Mouse (Mus musculus): Measurements from ENCODE around the gene Fam189a2. TPM values are rescaled to one million over a fixed set of nuclear protein-coding genes. Genes with fewer than 3 reads are reported as not detected.

Fam189a2 gene
- polyA plus RNA-seq, 1 experiment from 2014 or later: 2.3 TPM

GRCm38 (mm10) chr19:24020736-24021135 lies 10.1 kb downstream of the Fam189a2 start:
- Histone ChIP-seq H3K36me3 (ENCODE audit: control insufficient read depth, insufficient read depth, low read length) (no peaks in the 10 kb centered on the region), H3K27me3 (ENCODE audit: control insufficient read depth, insufficient read depth, low read depth, low read length) (no peaks in the 10 kb centered on the region), H3K9ac (ENCODE audit: low read depth, low read length) (no peak overlapping the region), H3K27ac (ENCODE audit: low read length) (no peak overlapping the region), H3K4me1 (ENCODE audit: control insufficient read depth, insufficient read depth, low read length) (peaks cover 18% of the 10 kb centered on the region), H3K4me2 (ENCODE audit: low read length) (no peak overlapping the region), H3K4me3 (ENCODE audit: low read depth, low read length) (no peak overlapping the region), H3K9me3 (replicated peaks; ENCODE audit: control insufficient read depth, low read length, poor library complexity, severe bottlenecking) (no peaks in the 10 kb centered on the region)
- ATAC-seq: no peak
- 88% methylated on average over 3 of the region's 3 CpGs for WGBS

GRCm38 (mm10) chr19:24019609-24020008 lies 11.2 kb downstream of the Fam189a2 start:
- 89% methylated on average over 9 of the region's 9 CpGs for WGBS

GRCm38 (mm10) chr19:24018396-24018795 lies 12.4 kb downstream of the Fam189a2 start:
- Histone ChIP-seq H3K27ac (ENCODE audit: low read length) (no peak overlapping the region), H3K9ac (ENCODE audit: low read depth, low read length) (no peak overlapping the region), H3K4me1 (ENCODE audit: control insufficient read depth, insufficient read depth, low read length) (peaks cover 13% of the 10 kb centered on the region), H3K9me3 (replicated peaks; ENCODE audit: control insufficient read depth, low read length, poor library complexity, severe bottlenecking) (no peaks in the 10 kb centered on the region), H3K36me3 (ENCODE audit: control insufficient read depth, insufficient read depth, low read length) (no peaks in the 10 kb centered on the region), H3K27me3 (ENCODE audit: control insufficient read depth, insufficient read depth, low read depth, low read length) (no peaks in the 10 kb centered on the region), H3K4me2 (ENCODE audit: low read length) (no peak overlapping the region), H3K4me3 (ENCODE audit: low read depth, low read length) (no peak overlapping the region)
- WGBS: 89% methylated on average over 3 of the region's 3 CpGs
- no peak for ATAC-seq

More at GRCm38 (mm10) chr19:24019609-24020008, 11.2 kb downstream of the Fam189a2 start:
- no peaks in the 10 kb centered on the region for H3K9me3 ChIP-seq (replicated peaks; ENCODE audit: control insufficient read depth, low read length, poor library complexity, severe bottlenecking)
- no peak for ATAC-seq
- no peak overlapping the region for H3K27ac ChIP-seq (ENCODE audit: low read length)
- peaks cover 16% of the 10 kb centered on the region for H3K4me1 ChIP-seq (ENCODE audit: control insufficient read depth, insufficient read depth, low read length)
- no peaks in the 10 kb centered on the region for H3K36me3 ChIP-seq (ENCODE audit: control insufficient read depth, insufficient read depth, low read length)
- no peaks in the 10 kb centered on the region for H3K27me3 ChIP-seq (ENCODE audit: control insufficient read depth, insufficient read depth, low read depth, low read length)
- no peak overlapping the region for H3K4me2 ChIP-seq (ENCODE audit: low read length)
- H3K4me3 ChIP-seq (ENCODE audit: low read depth, low read length): no peak overlapping the region
- H3K9ac ChIP-seq (ENCODE audit: low read depth, low read length): no peak overlapping the region

- H3K4me2 ChIP-seq (ENCODE audit: low read length): no peak overlapping the region
- no peak overlapping the region for H3K27ac ChIP-seq (ENCODE audit: low read length)
- H3K4me3 ChIP-seq (ENCODE audit: low read depth, low read length): no peak overlapping the region
- peaks cover 3% of the 10 kb centered on the region; the same call in 1 of the 2 replicates for H3K9me3 ChIP-seq (replicated peaks; ENCODE audit: control insufficient read depth, low read length, poor library complexity, severe bottlenecking)
- H3K9ac ChIP-seq (ENCODE audit: low read depth, low read length): no peak overlapping the region
- ATAC-seq: no peak
- H3K27me3 ChIP-seq (ENCODE audit: control insufficient read depth, insufficient read depth, low read depth, low read length): no peaks in the 10 kb centered on the region
- H3K4me1 ChIP-seq (ENCODE audit: control insufficient read depth, insufficient read depth, low read length): peaks cover 13% of the 10 kb centered on the region
- H3K36me3 ChIP-seq (ENCODE audit: control insufficient read depth, insufficient read depth, low read length): no peaks in the 10 kb centered on the region
- WGBS: 51% methylated on average over 3 of the region's 3 CpGs
Observed at GRCm38 (mm10) chr19:24017892-24018291, 12.9 kb downstream of the Fam189a2 start.

DNA sequence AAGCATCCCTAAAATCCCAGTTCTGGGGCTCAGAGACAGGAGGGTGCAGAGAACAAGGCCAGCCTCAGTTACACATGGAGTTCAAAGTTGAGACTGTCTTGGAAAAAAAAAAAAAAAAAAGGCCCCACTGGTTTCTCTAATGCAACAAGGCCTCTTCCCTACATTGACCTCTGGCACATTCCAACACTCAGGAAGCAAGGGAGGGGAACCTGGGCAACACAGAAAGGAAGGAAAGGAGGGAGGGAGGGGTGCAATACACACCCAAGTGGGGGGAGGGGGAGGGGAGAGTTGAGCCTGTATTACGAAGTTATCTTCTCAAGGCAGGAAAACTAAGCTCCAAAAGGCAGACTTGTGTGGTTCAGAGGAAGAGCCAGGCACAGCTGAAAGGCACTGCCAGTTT lies 13.4 kb downstream of the Fam189a2 start:
- no peak overlapping the region for H3K4me3 ChIP-seq (ENCODE audit: low read depth, low read length)
- H3K27me3 ChIP-seq (ENCODE audit: control insufficient read depth, insufficient read depth, low read depth, low read length): no peaks in the 10 kb centered on the region
- no peak overlapping the region for H3K9ac ChIP-seq (ENCODE audit: low read depth, low read length)
- peaks cover 4% of the 10 kb centered on the region; the same call in 1 of the 2 replicates for H3K9me3 ChIP-seq (replicated peaks; ENCODE audit: control insufficient read depth, low read length, poor library complexity, severe bottlenecking)
- no peak for ATAC-seq
- peaks cover 13% of the 10 kb centered on the region for H3K4me1 ChIP-seq (ENCODE audit: control insufficient read depth, insufficient read depth, low read length)
- 29% methylated on average over 1 of the region's 1 CpGs for WGBS
- H3K27ac ChIP-seq (ENCODE audit: low read length): peak overlapping the region; percentile 66
- H3K36me3 ChIP-seq (ENCODE audit: control insufficient read depth, insufficient read depth, low read length): no peaks in the 10 kb centered on the region
- no peak overlapping the region for H3K4me2 ChIP-seq (ENCODE audit: low read length)

- Histone ChIP-seq H3K4me2 (ENCODE audit: low read length) (no peak overlapping the region), H3K4me3 (ENCODE audit: low read depth, low read length) (no peak overlapping the region), H3K36me3 (ENCODE audit: control insufficient read depth, insufficient read depth, low read length) (no peaks in the 10 kb centered on the region), H3K9me3 (replicated peaks; ENCODE audit: control insufficient read depth, low read length, poor library complexity, severe bottlenecking) (peaks cover 6% of the 10 kb centered on the region; the same call in 1 of the 2 replicates), H3K4me1 (ENCODE audit: control insufficient read depth, insufficient read depth, low read length) (peaks cover 13% of the 10 kb centered on the region), H3K27ac (ENCODE audit: low read length) (peak overlapping the region; percentile 66), H3K27me3 (ENCODE audit: control insufficient read depth, insufficient read depth, low read depth, low read length) (no peaks in the 10 kb centered on the region), H3K9ac (ENCODE audit: low read depth, low read length) (no peak overlapping the region)
- ATAC-seq: peak; percentile 74
- WGBS: 7% methylated on average over 3 of the region's 3 CpGs
Observed at GRCm38 (mm10) chr19:24016706-24017386, 14.0 kb downstream of the Fam189a2 start.

DNA sequence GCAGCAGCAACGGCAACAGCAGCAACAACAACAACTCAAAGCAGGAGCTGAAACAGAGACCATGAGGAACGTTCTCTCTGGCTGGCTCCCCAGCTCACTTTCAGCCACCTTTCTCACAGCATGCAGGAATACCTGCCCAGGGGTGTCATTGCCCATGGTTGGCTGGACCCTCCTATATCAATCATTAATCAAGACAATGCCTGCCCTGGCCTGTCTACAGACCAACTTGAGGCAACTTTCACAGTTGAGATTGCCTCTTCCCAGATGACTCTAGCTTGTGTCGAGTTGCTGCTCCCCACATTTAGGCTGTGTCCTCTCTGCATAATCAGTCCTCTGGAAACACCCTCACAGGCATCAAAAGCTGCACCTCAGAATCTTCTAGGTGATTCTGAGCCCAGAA lies 17.6 kb downstream of the Fam189a2 start:
- H3K4me2 ChIP-seq (ENCODE audit: low read length): no peak overlapping the region
- no peak overlapping the region for H3K9ac ChIP-seq (ENCODE audit: low read depth, low read length)
- WGBS: 94% methylated on average over 3 of the region's 3 CpGs
- no peak for ATAC-seq
- no peaks in the 10 kb centered on the region for H3K27me3 ChIP-seq (ENCODE audit: control insufficient read depth, insufficient read depth, low read depth, low read length)
- no peaks in the 10 kb centered on the region for H3K36me3 ChIP-seq (ENCODE audit: control insufficient read depth, insufficient read depth, low read length)
- peaks cover 13% of the 10 kb centered on the region for H3K4me1 ChIP-seq (ENCODE audit: control insufficient read depth, insufficient read depth, low read length)
- H3K4me3 ChIP-seq (ENCODE audit: low read depth, low read length): no peak overlapping the region
- H3K27ac ChIP-seq (ENCODE audit: low read length): no peak overlapping the region
- H3K9me3 ChIP-seq (replicated peaks; ENCODE audit: control insufficient read depth, low read length, poor library complexity, severe bottlenecking): peaks cover 11% of the 10 kb centered on the region; the same call in 1 of the 2 replicates

DNA sequence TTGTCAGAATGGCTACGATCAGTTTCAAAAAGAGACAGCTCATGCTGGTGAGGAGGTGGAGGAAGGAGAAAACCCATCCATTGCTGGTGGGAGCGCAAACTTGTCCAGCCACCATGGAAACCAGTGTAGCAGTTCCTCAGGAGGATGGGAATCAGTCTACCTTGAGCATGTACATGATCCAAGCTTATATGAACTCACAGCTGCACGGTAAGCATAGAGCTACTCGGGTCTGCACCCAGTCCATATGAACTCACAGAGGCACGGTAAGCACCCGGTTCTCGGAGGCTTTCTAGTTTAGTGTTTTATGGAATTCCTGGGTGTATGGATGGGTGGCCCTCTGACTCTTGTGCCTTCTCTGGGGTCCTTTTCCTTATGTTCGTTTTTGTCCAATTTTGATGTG lies 18.3 kb downstream of the Fam189a2 start:
- H3K4me2 ChIP-seq (ENCODE audit: low read length): no peak overlapping the region
- peaks cover 8% of the 10 kb centered on the region for H3K4me1 ChIP-seq (ENCODE audit: control insufficient read depth, insufficient read depth, low read length)
- ATAC-seq: no peak
- H3K27ac ChIP-seq (ENCODE audit: low read length): no peak overlapping the region
- H3K27me3 ChIP-seq (ENCODE audit: control insufficient read depth, insufficient read depth, low read depth, low read length): no peaks in the 10 kb centered on the region
- peaks cover 11% of the 10 kb centered on the region; the same call in 1 of the 2 replicates for H3K9me3 ChIP-seq (replicated peaks; ENCODE audit: control insufficient read depth, low read length, poor library complexity, severe bottlenecking)
- no peak overlapping the region for H3K9ac ChIP-seq (ENCODE audit: low read depth, low read length)
- 97% methylated on average over 8 of the region's 8 CpGs for WGBS
- H3K4me3 ChIP-seq (ENCODE audit: low read depth, low read length): no peak overlapping the region
- no peaks in the 10 kb centered on the region for H3K36me3 ChIP-seq (ENCODE audit: control insufficient read depth, insufficient read depth, low read length)

DNA sequence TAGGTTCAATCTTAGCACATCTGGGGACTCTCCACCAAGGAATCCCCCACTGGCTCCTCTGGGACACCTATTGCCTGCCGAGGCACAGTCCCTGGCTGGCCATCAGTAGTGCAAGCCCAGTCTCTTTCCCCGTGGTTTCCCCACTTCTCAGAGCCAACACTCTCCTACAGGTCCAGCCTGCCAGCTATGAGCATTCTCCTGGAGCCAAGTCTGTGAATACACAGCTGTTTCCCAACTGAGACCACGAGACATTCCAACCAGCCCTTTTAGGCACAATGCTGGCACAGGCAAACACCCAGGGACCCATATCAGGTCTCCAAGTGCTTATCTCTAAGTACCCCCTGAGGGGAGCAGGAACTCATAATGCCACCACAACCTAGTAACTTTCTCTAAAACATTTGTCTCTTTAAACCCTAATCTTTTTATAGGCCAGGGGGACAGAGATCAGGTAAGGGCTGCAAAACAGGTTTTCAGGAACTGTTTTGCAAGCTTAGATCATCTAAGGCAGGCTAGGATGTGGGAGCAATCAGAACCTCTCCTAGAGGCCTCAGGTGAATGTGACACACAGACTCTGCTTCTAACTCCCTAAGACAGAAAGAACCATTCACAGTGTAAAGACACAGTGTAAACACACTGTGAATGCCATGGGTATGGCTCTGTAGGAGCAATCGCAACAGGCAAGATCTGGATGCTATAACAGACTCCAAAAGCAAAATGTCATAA lies 23.0 kb downstream of the Fam189a2 start:
- no peaks in the 10 kb centered on the region for H3K27me3 ChIP-seq (ENCODE audit: control insufficient read depth, insufficient read depth, low read depth, low read length)
- H3K9ac ChIP-seq (ENCODE audit: low read depth, low read length): no peak overlapping the region
- H3K4me3 ChIP-seq (ENCODE audit: low read depth, low read length): no peak overlapping the region
- no peak overlapping the region for H3K27ac ChIP-seq (ENCODE audit: low read length)
- no peak for ATAC-seq
- 76% methylated on average over 4 of the region's 4 CpGs for WGBS
- H3K4me2 ChIP-seq (ENCODE audit: low read length): no peak overlapping the region
- H3K4me1 ChIP-seq (ENCODE audit: control insufficient read depth, insufficient read depth, low read length): no peaks in the 10 kb centered on the region
- no peaks in the 10 kb centered on the region for H3K36me3 ChIP-seq (ENCODE audit: control insufficient read depth, insufficient read depth, low read length)
- H3K9me3 ChIP-seq (replicated peaks; ENCODE audit: control insufficient read depth, low read length, poor library complexity, severe bottlenecking): peaks cover 7% of the 10 kb centered on the region; the same call in 1 of the 2 replicates
